Mouse (Mus musculus) liver, adult 2 months (tissue): ENCODE results near the gene Srp54a. TPM values are rescaled to one million over a fixed set of nuclear protein-coding genes. Genes with fewer than 3 reads are reported as not detected.
A peak's percentile ranks its signal among the peaks of the same experiment; 100 is the strongest.
"Not testable (repeated sequence)": the region's sequence is repeated elsewhere in the genome, so short reads cannot be mapped to it uniquely, and the experiment has no call there.

ENCODE experiments used
- DNase-seq: peaks from one replicate; pipeline ENCODE4 v3.0.0-alpha.2; 2011; ENCODE audit warnings: low read depth, low spot score; ENCODE audit errors: extremely low read depth
- H3K27ac ChIP-seq: fragments of 200-500 bp; replicated peaks from 2 replicates; pipeline ENCODE4 v1.5.1; 2012; ENCODE audit warnings: low read depth, mild to moderate bottlenecking, control low read depth, inconsistent platforms, low read length; ENCODE audit not compliant: insufficient read depth
- H3K27me3 ChIP-seq: fragments of 200-500 bp; 2 replicates; pipeline ENCODE4 v1.6.1; 2012; ENCODE audit warnings: mild to moderate bottlenecking, moderate library complexity, low read length, inconsistent platforms; ENCODE audit not compliant: control insufficient read depth, insufficient read depth
- H3K36me3 ChIP-seq: fragments of 200-500 bp; 2 replicates; pipeline ENCODE4 v1.6.1; 2012; ENCODE audit warnings: low read length, inconsistent platforms; ENCODE audit not compliant: control insufficient read depth, insufficient read depth
- H3K4me1 ChIP-seq: fragments of 200-500 bp; 2 replicates; pipeline ENCODE4 v1.6.1; 2011; ENCODE audit warnings: low read length; ENCODE audit not compliant: control insufficient read depth, insufficient read depth
- H3K4me3 ChIP-seq: fragments of 200-500 bp; 2 replicates; pipeline ENCODE4 v1.5.1; 2011; ENCODE audit warnings: low read depth, mild to moderate bottlenecking, control low read depth, low read length, moderate library complexity; ENCODE audit not compliant: insufficient read depth
- H3K79me2 ChIP-seq: fragments of 200-500 bp; 2 replicates; pipeline ENCODE4 v1.6.1; 2012; ENCODE audit warnings: inconsistent platforms, mild to moderate bottlenecking, low read length, moderate library complexity; ENCODE audit not compliant: control insufficient read depth, insufficient read depth
- H3K9ac ChIP-seq: fragments of 200-500 bp; 2 replicates; pipeline ENCODE4 v1.6.1; 2012; ENCODE audit warnings: low read depth, mild to moderate bottlenecking, control low read depth, inconsistent platforms, low read length
- WGBS: fragments of 180-500 bp; shearing (Covaris S2); methylation state at CpG from one replicate; pipeline ENCODE4 v1.1.7; 2018; 5-methylcytosine and 5-hydroxymethylcytosine counted together
- polyA plus RNA-seq: library from polyadenylated mRNA; depleted of rRNA; stranded (reverse); fragments of >200 nt; gene quantifications from 2 replicates; pipeline ENCODE4 v1.2.3, GENCODE M21; 2012; rRNA removed
- total RNA-seq: library from RNA; depleted of rRNA; stranded (reverse); fragments of >200 nt; gene quantifications from 2 replicates; pipeline ENCODE4 v1.2.3, GENCODE M21; 2014; rRNA removed

The Srp54a gene
- total and polyA plus RNA-seq, 2 experiments: 16.5 to 91.7 TPM

DNA sequence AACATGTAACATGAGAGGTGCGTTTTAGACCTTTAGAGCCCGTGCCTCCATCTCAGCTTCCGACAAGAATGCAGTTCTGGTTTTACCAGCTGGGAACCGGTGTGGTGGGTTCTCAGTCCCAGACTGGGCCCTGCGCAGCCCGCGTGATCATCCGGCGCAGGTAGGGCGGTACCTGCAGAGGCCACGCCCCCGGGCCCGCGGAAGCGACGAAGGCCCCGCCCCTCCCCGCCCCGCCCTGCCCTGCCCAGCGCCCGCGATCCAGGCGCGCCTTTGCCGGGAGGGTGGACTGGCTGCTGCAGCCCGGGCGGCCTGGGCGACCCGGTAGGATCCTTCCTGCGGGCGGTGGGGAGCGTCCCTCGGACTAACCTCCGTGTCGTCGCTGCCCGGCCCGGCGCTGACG is 44.2 kb downstream of the Srp54a start, which contains the start of gene Fam177a:
Gene Fam177a (plus strand): TSS at position 228 of the 400 bp plus-strand sequence.
- DNase-seq, H3K27ac ChIP-seq, H3K36me3 ChIP-seq, H3K4me3 ChIP-seq, H3K27me3 ChIP-seq, H3K4me1 ChIP-seq, H3K79me2 ChIP-seq, H3K9ac ChIP-seq: not testable (repeated sequence)
- no CpG with 5 or more reads among the region's 40 CpGs for WGBS

- H3K4me3 ChIP-seq: not testable (repeated sequence)
These were observed 44.7 kb downstream of the Srp54a start for GRCm38 (mm10) chr12:55124731-55125130.

GRCm38 (mm10) chr12:55135540-55135939 is 55.5 kb downstream of the Srp54a start:
- no CpG with 5 or more reads among the region's 6 CpGs for WGBS
- H3K79me2 ChIP-seq, H3K36me3 ChIP-seq, H3K27me3 ChIP-seq, DNase-seq, H3K9ac ChIP-seq, H3K27ac ChIP-seq, H3K4me1 ChIP-seq, H3K4me3 ChIP-seq: not testable (repeated sequence)

More at GRCm38 (mm10) chr12:55124731-55125130, 44.7 kb downstream of the Srp54a start:
- DNase-seq, H3K79me2 ChIP-seq, H3K27me3 ChIP-seq, H3K4me1 ChIP-seq, H3K27ac ChIP-seq, H3K36me3 ChIP-seq, H3K9ac ChIP-seq: not testable (repeated sequence)
- no CpG with 5 or more reads among the region's 18 CpGs for WGBS

GRCm38 (mm10) chr12:55137859-55138258 is 57.8 kb downstream of the Srp54a start:
- not testable (repeated sequence) for H3K36me3 ChIP-seq, H3K27me3 ChIP-seq, H3K4me1 ChIP-seq, DNase-seq, H3K79me2 ChIP-seq, H3K27ac ChIP-seq, H3K4me3 ChIP-seq, H3K9ac ChIP-seq
- no CpG with 5 or more reads among the region's 6 CpGs for WGBS

- H3K9ac ChIP-seq, DNase-seq, H3K79me2 ChIP-seq, H3K4me1 ChIP-seq, H3K36me3 ChIP-seq, H3K27me3 ChIP-seq, H3K27ac ChIP-seq: not testable (repeated sequence)
- WGBS: no CpG with 5 or more reads among the region's 57 CpGs
- peak within 1 kb of the TSS; percentile 37; the same call in 1 of the 2 replicates for H3K4me3 ChIP-seq
These were observed 74.7 kb downstream of the Srp54a start, which contains the start of gene Srp54b for GRCm38 (mm10) chr12:55154559-55155448. Gene Srp54b, plus strand, starts transcription at chr12:55155104.

DNA sequence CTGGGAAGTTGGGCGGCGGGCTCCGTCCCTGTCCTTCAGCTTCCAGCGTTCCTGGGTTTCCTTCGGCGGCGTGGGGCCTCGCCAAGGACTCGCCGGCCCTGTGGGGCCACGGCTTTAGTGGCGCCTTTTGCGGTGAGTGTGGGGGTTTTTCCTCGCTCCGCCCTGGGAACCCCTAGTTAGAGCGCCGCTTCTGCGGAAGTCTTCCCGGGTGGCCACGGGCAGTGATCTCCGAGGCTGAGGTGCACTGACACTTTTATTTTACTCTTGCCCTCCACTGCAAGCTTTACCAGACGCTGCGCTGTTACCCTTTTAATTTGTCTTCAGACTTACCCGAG is 75.4 kb downstream of the Srp54a start:
- H3K4me3 ChIP-seq: peak overlapping the region; percentile 37; the same call in 1 of the 2 replicates
- 0% methylated on average over 10 of the region's 24 CpGs for WGBS
- DNase-seq, H3K36me3 ChIP-seq, H3K27me3 ChIP-seq, H3K4me1 ChIP-seq, H3K79me2 ChIP-seq, H3K9ac ChIP-seq, H3K27ac ChIP-seq: not testable (repeated sequence)

Other genes with a start within 250 kb of the Srp54a start
- 56.5 and 64.6 TPM in 2 replicates for gene Cfl2, start 217.4 kb upstream of the Srp54a start, total RNA-seq
- 10.8 and 14.6 TPM in 2 replicates for gene Cfl2, start 217.4 kb upstream of the Srp54a start, polyA plus RNA-seq
- not detected in 2 replicates for gene Gm20403, start 93.7 kb upstream of the Srp54a start, total RNA-seq
- gene Gm20403, start 93.7 kb upstream of the Srp54a start, polyA plus RNA-seq: not detected in 2 replicates
- gene Baz1a, start 65.9 kb upstream of the Srp54a start, total RNA-seq: 5.2 and 6.8 TPM in 2 replicates
- gene Baz1a, start 65.9 kb upstream of the Srp54a start, polyA plus RNA-seq: 1.4 and 1.6 TPM in 2 replicates
- gene 2700097O09Rik, start 152 bp upstream of the Srp54a start, total RNA-seq: 11.5 and 13.0 TPM in 2 replicates
- 4.5 and 5.5 TPM in 2 replicates for gene 2700097O09Rik, start 152 bp upstream of the Srp54a start, polyA plus RNA-seq
- 2.0 and 2.4 TPM in 2 replicates for gene Fam177a, start 44.2 kb downstream of the Srp54a start, total RNA-seq
- gene Fam177a, start 44.2 kb downstream of the Srp54a start, polyA plus RNA-seq: 0.77 and 0.82 TPM in 2 replicates
- gene Srp54b, start 74.8 kb downstream of the Srp54a start, total RNA-seq: 37.0 and 42.7 TPM in 2 replicates
- gene Srp54b, start 74.8 kb downstream of the Srp54a start, polyA plus RNA-seq: 23.0 and 24.5 TPM in 2 replicates
- gene 1700047I17Rik2, start 119.3 kb downstream of the Srp54a start, total RNA-seq: 0.28 TPM in 1 of 2 replicates, not detected in the other
- not detected in 2 replicates for gene 1700047I17Rik2, start 119.3 kb downstream of the Srp54a start, polyA plus RNA-seq
- gene Srp54c, start 149.9 kb downstream of the Srp54a start, total RNA-seq: 42.3 and 62.3 TPM in 2 replicates
- 4.2 and 4.5 TPM in 2 replicates for gene Srp54c, start 149.9 kb downstream of the Srp54a start, polyA plus RNA-seq
- gene 1110008L16Rik, start 219.3 kb downstream of the Srp54a start, total RNA-seq: 10.7 and 12.2 TPM in 2 replicates
- 4.6 and 6.2 TPM in 2 replicates for gene 1110008L16Rik, start 219.3 kb downstream of the Srp54a start, polyA plus RNA-seq
- 6.8 and 6.9 TPM in 2 replicates for gene Ppp2r3c, start 222.7 kb downstream of the Srp54a start, total RNA-seq
- gene Ppp2r3c, start 222.7 kb downstream of the Srp54a start, polyA plus RNA-seq: 1.0 and 1.2 TPM in 2 replicates